Mouse (Mus musculus): Measurements from ENCODE around the gene Poll.

- TF ChIP-seq CTCF (IDR thresholded peaks at IDR 0.05; ENCODE audit: extremely low read depth, insufficient read depth, insufficient read length, insufficient replicate concordance) (no peak), POLR2A (IDR thresholded peaks at IDR 0.05; ENCODE audit: low read depth, low read length) (no peak)
These were observed 18.8 kb downstream of the Poll start for GRCm38 (mm10) chr19:45541409-45542041.

All from spleen, adult 2 months (tissue).